Mouse (Mus musculus) kidney, postnatal 10 days (tissue): ENCODE results near the gene Cpeb2.
A peak's percentile ranks its signal among the peaks of the same experiment; 100 is the strongest.

Experiments used
- DNase-seq: peaks from one replicate; pipeline ENCODE4 v3.0.0; 2021; ENCODE audit warnings: mixed read lengths

Gene Cpeb2

GRCm38 (mm10) chr5:43232480-43233315 lies at the start of gene Cpeb2:
Gene Cpeb2, plus strand, starts transcription at chr5:43233170.
- peak; percentile 97 for DNase-seq

GRCm38 (mm10) chr5:43183556-43183955 lies 49.4 kb upstream of the Cpeb2 start:
- no peak for DNase-seq

GRCm38 (mm10) chr5:43184834-43185233 lies 48.1 kb upstream of the Cpeb2 start:
- no peak for DNase-seq

- no peak for DNase-seq
These were observed 47.5 kb upstream of the Cpeb2 start for GRCm38 (mm10) chr5:43185478-43185877.

- no peak for DNase-seq
These were observed 32.3 kb upstream of the Cpeb2 start for GRCm38 (mm10) chr5:43200686-43201085.

- DNase-seq = no peak
These were observed 26.4 kb upstream of the Cpeb2 start for GRCm38 (mm10) chr5:43206495-43207053.

- peak; percentile 21 for DNase-seq
These were observed 15.5 kb upstream of the Cpeb2 start for GRCm38 (mm10) chr5:43217468-43217867.

- peak; percentile 9 for DNase-seq
These were observed 14.8 kb upstream of the Cpeb2 start for GRCm38 (mm10) chr5:43217987-43218846.

GRCm38 (mm10) chr5:43218847-43219132 lies 14.2 kb upstream of the Cpeb2 start:
- DNase-seq = peak; percentile 78

- no peak for DNase-seq
These were observed 9.6 kb upstream of the Cpeb2 start for GRCm38 (mm10) chr5:43223359-43223758.

GRCm38 (mm10) chr5:43224245-43224644 lies 8.7 kb upstream of the Cpeb2 start:
- DNase-seq = no peak

GRCm38 (mm10) chr5:43226160-43226559 lies 6.8 kb upstream of the Cpeb2 start:
- DNase-seq = no peak

- DNase-seq = no peak
These were observed 5.4 kb upstream of the Cpeb2 start for GRCm38 (mm10) chr5:43227607-43228006.

GRCm38 (mm10) chr5:43231061-43231460 lies 1.9 kb upstream of the Cpeb2 start:
- no peak for DNase-seq

- no peak for DNase-seq
These were observed 856 bp upstream of the Cpeb2 start for GRCm38 (mm10) chr5:43232149-43232479.

GRCm38 (mm10) chr5:43233316-43234181 lies 579 bp downstream of the Cpeb2 start:
- DNase-seq = peak; percentile 84

GRCm38 (mm10) chr5:43234321-43235185 lies 1.6 kb downstream of the Cpeb2 start:
- peak; percentile 68 for DNase-seq

GRCm38 (mm10) chr5:43235186-43235785 lies 2.3 kb downstream of the Cpeb2 start:
- peak; percentile 53 for DNase-seq

- no peak for DNase-seq
These were observed 3.0 kb downstream of the Cpeb2 start for GRCm38 (mm10) chr5:43235997-43236396.

GRCm38 (mm10) chr5:43236476-43236875 lies 3.5 kb downstream of the Cpeb2 start:
- no peak for DNase-seq

- no peak for DNase-seq
These were observed 4.3 kb downstream of the Cpeb2 start for GRCm38 (mm10) chr5:43237238-43237637.
